Mouse (Mus musculus) intestine, postnatal 0 days (tissue): ENCODE results near the gene Mapkap1. TPM values are rescaled to one million over a fixed set of nuclear protein-coding genes. Genes with fewer than 3 reads are reported as not detected.

Experiments used
- ATAC-seq: fragments of 200-750 bp; cut with Nextera tagmentation; 2 replicates; pipeline ENCODE4 v1.8.0; 2017; ENCODE audit warnings: mild to moderate bottlenecking, moderate TSS enrichment, moderate library complexity
- H3K27ac ChIP-seq: fragments of 300-500 bp; sonication (generic); 2 replicates; pipeline ENCODE4 v1.5.1; 2014; ENCODE audit warnings: mild to moderate bottlenecking, low read depth, low read length, moderate library complexity
- H3K27me3 ChIP-seq: fragments of 300-500 bp; sonication (generic); replicated peaks from 2 replicates; pipeline ENCODE4 v1.6.1; 2014; ENCODE audit warnings: low read length, mixed read lengths; ENCODE audit not compliant: control insufficient read depth, insufficient read depth
- H3K36me3 ChIP-seq: fragments of 300-500 bp; sonication (generic); 2 replicates; pipeline ENCODE4 v1.6.1; 2014; ENCODE audit warnings: mild to moderate bottlenecking, moderate library complexity; ENCODE audit not compliant: control insufficient read depth, insufficient read depth
- H3K4me1 ChIP-seq: fragments of 300-500 bp; sonication (generic); replicated peaks from 2 replicates; pipeline ENCODE4 v1.6.1; 2014; ENCODE audit warnings: antibody characterized with exemption, low read length, mixed read lengths; ENCODE audit not compliant: control insufficient read depth, insufficient read depth
- H3K4me2 ChIP-seq: fragments of 300-500 bp; sonication (generic); replicated peaks from 2 replicates; pipeline ENCODE4 v1.6.1; 2014; ENCODE audit warnings: low read depth, mild to moderate bottlenecking, moderate library complexity
- H3K4me3 ChIP-seq: fragments of 300-500 bp; sonication (generic); 2 replicates; pipeline ENCODE4 v1.5.1; 2014; ENCODE audit warnings: low read depth, low read length
- H3K9ac ChIP-seq: fragments of 300-500 bp; sonication (generic); 2 replicates; pipeline ENCODE4 v1.6.1; 2014; ENCODE audit warnings: mild to moderate bottlenecking, low read depth, low read length
- H3K9me3 ChIP-seq: fragments of 300-500 bp; sonication (generic); 2 replicates; pipeline ENCODE4 v1.6.1; 2016; ENCODE audit warnings: mixed run types; ENCODE audit not compliant: control insufficient read depth
- CTCF ChIP-seq: sonication (generic); IDR thresholded peaks from 2 replicates; pipeline ENCODE4 v1.5.1; 2016; ENCODE audit warnings: low read depth, mild to moderate bottlenecking, control low read depth, antibody characterized with exemption, moderate library complexity
- WGBS: fragments of 180-500 bp; shearing (Covaris S2); extraction: QIAGEN DNeasy Blood & Tissue Kit; methylation state at CpG from one replicate; pipeline ENCODE4 v1.1.7; 2014; 5-methylcytosine and 5-hydroxymethylcytosine counted together
- polyA plus RNA-seq: library from polyadenylated mRNA; unstranded; fragments of >200 nt; fragmentation: Nextera tagmentation; extraction: Ambion mirVana; gene quantifications from 2 replicates; pipeline ENCODE4 v1.2.1, GENCODE M21; 2015

The Mapkap1 gene
- polyA plus RNA-seq, 1 experiment from 2014 or later: 73.0 TPM

GRCm38 (mm10) chr2:34644571-34645526, 238.3 kb downstream of the Mapkap1 start:
- no peaks in the 10 kb centered on the region for H3K27me3 ChIP-seq
- H3K4me2 ChIP-seq: no peak overlapping the region; the same call in 1 of the 2 replicates
- TF ChIP-seq CTCF: peak; percentile 79
- 53% methylated on average over 22 of the region's 22 CpGs for WGBS
- ATAC-seq: no peak
- no peak overlapping the region for H3K27ac ChIP-seq
- no peaks in the 10 kb centered on the region for H3K36me3 ChIP-seq
- H3K9me3 ChIP-seq: no peaks in the 10 kb centered on the region
- no peaks in the 10 kb centered on the region for H3K4me1 ChIP-seq
- H3K9ac ChIP-seq: no peak overlapping the region
- H3K4me3 ChIP-seq: no peak overlapping the region

- 11% methylated on average over 21 of the region's 21 CpGs for WGBS
- H3K27me3 ChIP-seq: no peaks in the 10 kb centered on the region
- peak overlapping the region; percentile 85 for H3K4me2 ChIP-seq
- TF ChIP-seq CTCF: no peak
- H3K4me3 ChIP-seq: peak overlapping the region; percentile 52
- H3K9ac ChIP-seq: peak overlapping the region; percentile 42; the same call in 1 of the 2 replicates
- no peak overlapping the region for H3K27ac ChIP-seq
- no peaks in the 10 kb centered on the region for H3K9me3 ChIP-seq
- no peaks in the 10 kb centered on the region for H3K4me1 ChIP-seq
- peak; percentile 88 for ATAC-seq
- no peaks in the 10 kb centered on the region for H3K36me3 ChIP-seq
Measured at GRCm38 (mm10) chr2:34645851-34646540, 239.4 kb downstream of the Mapkap1 start.

- H3K27me3 ChIP-seq: no peaks in the 10 kb centered on the region
- H3K27ac ChIP-seq: no peak overlapping the region
- 5% methylated on average over 5 of the region's 5 CpGs for WGBS
- no peaks in the 10 kb centered on the region for H3K36me3 ChIP-seq
- peak overlapping the region; percentile 52 for H3K4me3 ChIP-seq
- no peaks in the 10 kb centered on the region for H3K9me3 ChIP-seq
- no peaks in the 10 kb centered on the region for H3K4me1 ChIP-seq
- H3K9ac ChIP-seq: no peak overlapping the region
- H3K4me2 ChIP-seq: peak overlapping the region; percentile 85
- TF ChIP-seq CTCF: no peak
- ATAC-seq: no peak
Measured at GRCm38 (mm10) chr2:34646541-34646865, 239.9 kb downstream of the Mapkap1 start.

- no peaks in the 10 kb centered on the region for H3K9me3 ChIP-seq
- no peaks in the 10 kb centered on the region for H3K27me3 ChIP-seq
- H3K9ac ChIP-seq: no peak overlapping the region
- no peak for ATAC-seq
- H3K4me3 ChIP-seq: no peak overlapping the region
- H3K27ac ChIP-seq: no peak overlapping the region
- no peak overlapping the region for H3K4me2 ChIP-seq
- TF ChIP-seq CTCF: no peak
- H3K36me3 ChIP-seq: no peaks in the 10 kb centered on the region
- WGBS: 60% methylated on average over 11 of the region's 11 CpGs
- H3K4me1 ChIP-seq: no peaks in the 10 kb centered on the region
Measured at GRCm38 (mm10) chr2:34647410-34647809, 240.8 kb downstream of the Mapkap1 start.

GRCm38 (mm10) chr2:34667820-34668219, 261.2 kb downstream of the Mapkap1 start:
- Histone ChIP-seq H3K4me1 (0 out of 2 replicates have a peak, but pooled peaks cover 4% of the 10 kb centered on the region), H3K9ac (no peak overlapping the region), H3K36me3 (no peaks in the 10 kb centered on the region), H3K4me3 (no peak overlapping the region), H3K27me3 (no peaks in the 10 kb centered on the region), H3K4me2 (no peak overlapping the region), H3K9me3 (no peaks in the 10 kb centered on the region), H3K27ac (no peak overlapping the region)
- no peak for TF ChIP-seq CTCF
- 48% methylated on average over 10 of the region's 10 CpGs for WGBS
- ATAC-seq: no peak
